In the genomic region with DNA sequence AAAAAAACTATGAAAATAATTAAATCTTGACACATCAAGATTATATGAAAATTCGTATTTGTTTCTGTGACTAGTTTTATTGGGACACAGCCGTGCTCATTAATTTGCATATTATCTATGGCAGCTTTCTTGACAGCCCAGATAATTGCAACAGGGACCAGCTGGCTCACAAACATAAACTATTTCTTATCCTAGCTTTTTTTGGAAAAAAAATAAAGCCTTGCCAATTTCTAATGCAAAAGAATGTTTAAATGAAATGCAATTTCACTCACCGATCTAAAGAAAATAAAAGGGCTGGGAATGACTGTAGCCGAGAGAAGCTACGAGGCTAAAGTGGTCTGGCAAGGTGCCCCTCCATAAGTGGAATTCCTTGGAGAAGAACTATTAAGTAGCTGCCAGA, we compare ENCODE assay signal across 39 mouse cellular contexts. TPM values are rescaled to one million over a fixed set of nuclear protein-coding genes. Genes with fewer than 3 reads are reported as not detected.
DNase-seq lines count a peak whose midpoint lies in the region; ATAC-seq and TF ChIP-seq lines count a peak whose summit lies in the region.
"Had no signal": no experiment of that assay in that cellular context is flagged by ENCODE, and none has a peak within 500 bp of the region (broad histone marks: within the 10 kb centered on the region; RNA-seq: fewer than 3 reads in every experiment).

No protein-coding gene starts in this region.

- peaks cover 11% of the 10 kb centered on the region for H3K79me2 ChIP-seq in MEL (ENCODE audit: control insufficient read depth, insufficient read depth, low read length, poor library complexity)

- H3K4me1 ChIP-seq in forebrain, postnatal 0 days (ENCODE audit: insufficient read depth), result peaks cover 14% of the 10 kb centered on the region
- H3K4me1 ChIP-seq in forebrain, embryonic 13.5 days, result peaks cover 18% of the 10 kb centered on the region
- H3K4me1 ChIP-seq in kidney, embryonic 15.5 days, result peaks cover 9% of the 10 kb centered on the region
- peaks cover 0 to under 1% of the 10 kb centered on the region in 2 experiments; a peak in 2 of 4 replicates for H3K4me1 ChIP-seq in MEL (ENCODE audit: control insufficient read depth in 1 of 2, insufficient read depth in 2 of 2, low read length in 2 of 2)

- no peaks in the 10 kb centered on the region for H3K36me3 ChIP-seq in forebrain, postnatal 0 days (ENCODE audit: insufficient read depth)
- H3K36me3 ChIP-seq in forebrain, embryonic 13.5 days (ENCODE audit: poor library complexity, severe bottlenecking), result no peaks in the 10 kb centered on the region
- H3K36me3 ChIP-seq in kidney, embryonic 15.5 days, result no peaks in the 10 kb centered on the region
- peaks cover 0 to 6% of the 10 kb centered on the region in 2 experiments; a peak in 2 of 4 replicates for H3K36me3 ChIP-seq in MEL (ENCODE audit: control insufficient read depth in 1 of 2, insufficient read depth in 2 of 2, low read length in 2 of 2)
- H3K36me3 ChIP-seq: embryonic facial prominence, embryonic 13.5 days; heart, embryonic 10.5 days; heart, embryonic 15.5 days; hindbrain, embryonic 12.5 days; intestine, embryonic 15.5 days; limb, embryonic 10.5 days; limb, embryonic 15.5 days; midbrain, embryonic 12.5 days; neural tube, embryonic 12.5 days had no signal

- H3K4me3 ChIP-seq in forebrain, postnatal 0 days (ENCODE audit: low read depth, low read length), result no peak overlapping the region
- no peak overlapping the region for H3K4me3 ChIP-seq in forebrain, embryonic 13.5 days
- H3K4me3 ChIP-seq in kidney, embryonic 15.5 days (replicated peaks), result no peak overlapping the region
- no peak overlapping the region for H3K4me3 ChIP-seq in MEL (ENCODE audit: control insufficient read depth in 1 of 2, insufficient read depth in 1 of 2, low read depth in 2 of 2, low read length in 2 of 2)
- H3K4me3 ChIP-seq: embryonic facial prominence, embryonic 13.5 days; erythroblast, embryonic 14.5 days; heart, embryonic 10.5 days; heart, embryonic 15.5 days; hindbrain, embryonic 12.5 days; intestine, embryonic 15.5 days; limb, embryonic 10.5 days; limb, embryonic 15.5 days; midbrain, embryonic 12.5 days; myocyte; neural tube, embryonic 12.5 days had no signal

- no peak overlapping the region for H3K4me2 ChIP-seq in forebrain, postnatal 0 days (ENCODE audit: low read depth)
- H3K4me2 ChIP-seq in forebrain, embryonic 13.5 days, result no peak overlapping the region
- no peak overlapping the region for H3K4me2 ChIP-seq in kidney, embryonic 15.5 days
- H3K4me2 ChIP-seq: embryonic facial prominence, embryonic 13.5 days; heart, embryonic 15.5 days; hindbrain, embryonic 12.5 days; intestine, embryonic 15.5 days; limb, embryonic 15.5 days; midbrain, embryonic 12.5 days; neural tube, embryonic 12.5 days had no signal

- H3K27me3 ChIP-seq in forebrain, postnatal 0 days (ENCODE audit: insufficient read depth, low read length), result no peaks in the 10 kb centered on the region
- H3K27me3 ChIP-seq in forebrain, embryonic 13.5 days, result no peaks in the 10 kb centered on the region
- H3K27me3 ChIP-seq in kidney, embryonic 15.5 days, result 0 out of 2 replicates have a peak, but pooled peaks cover 3% of the 10 kb centered on the region
- H3K27me3 ChIP-seq in MEL (ENCODE audit: control insufficient read depth in 1 of 2, insufficient read depth in 2 of 2, low read length in 2 of 2), result peaks cover 9% of the 10 kb centered on the region in 2 experiments
- H3K27me3 ChIP-seq: embryonic facial prominence, embryonic 13.5 days; heart, embryonic 15.5 days; hindbrain, embryonic 12.5 days; intestine, embryonic 15.5 days; neural tube, embryonic 12.5 days had no signal

- ATAC-seq in forebrain, postnatal 0 days, result no peak
- ATAC-seq in forebrain, embryonic 13.5 days, result no peak
- ATAC-seq in kidney, embryonic 15.5 days (replicated peaks; ENCODE audit: low FRiP score), result no peak
- ATAC-seq: hindbrain, postnatal 0 days; intestine, embryonic 15.5 days; Patski had no signal

- H3K9me3 ChIP-seq in forebrain, postnatal 0 days (ENCODE audit: low read length), result no peaks in the 10 kb centered on the region
- no peaks in the 10 kb centered on the region for H3K9me3 ChIP-seq in forebrain, embryonic 13.5 days (replicated peaks)
- no peaks in the 10 kb centered on the region for H3K9me3 ChIP-seq in kidney, embryonic 15.5 days (replicated peaks)
- H3K9me3 ChIP-seq in MEL (replicated peaks; ENCODE audit: insufficient read depth, low read length), result no peaks in the 10 kb centered on the region
- H3K9me3 ChIP-seq: embryonic facial prominence, embryonic 13.5 days; heart, embryonic 10.5 days; heart, embryonic 15.5 days; hindbrain, embryonic 12.5 days; intestine, embryonic 15.5 days; limb, embryonic 10.5 days; limb, embryonic 15.5 days; midbrain, embryonic 12.5 days; neural tube, embryonic 12.5 days had no signal

- no peak overlapping the region for H3K9ac ChIP-seq in forebrain, postnatal 0 days
- no peak overlapping the region for H3K9ac ChIP-seq in forebrain, embryonic 13.5 days
- no peak overlapping the region for H3K9ac ChIP-seq in kidney, embryonic 15.5 days
- H3K9ac ChIP-seq in MEL (ENCODE audit: control insufficient read depth, low read depth, low read length, poor library complexity, severe bottlenecking), result no peak overlapping the region
- H3K9ac ChIP-seq: embryonic facial prominence, embryonic 13.5 days; heart, embryonic 15.5 days; hindbrain, embryonic 12.5 days; intestine, embryonic 15.5 days; limb, embryonic 15.5 days; liver, embryonic 14.5 days; midbrain, embryonic 12.5 days; neural tube, embryonic 12.5 days had no signal

- TF ChIP-seq RAD21 in MEL (IDR thresholded peaks at IDR 0.05; ENCODE audit: low read depth, low read length), result no peak

- no peak for TF ChIP-seq EP300 in MEL (IDR thresholded peaks at IDR 0.05; ENCODE audit: low read depth in 1 of 2, low read length in 2 of 2)

- TF ChIP-seq CTCF in forebrain, postnatal 0 days (IDR thresholded peaks at IDR 0.05; ENCODE audit: low read depth), result no peak
- no peak for TF ChIP-seq CTCF in MEL (IDR thresholded peaks at IDR 0.05 in 2 of 3, conservative IDR thresholded peaks at IDR 0.05 in 1 of 3; ENCODE audit: control insufficient read depth in 1 of 3, insufficient read depth in 1 of 3, low read depth in 2 of 3, low read length in 3 of 3, poor library complexity in 1 of 3, severe bottlenecking in 1 of 3)

- H3K27ac ChIP-seq in forebrain, postnatal 0 days (ENCODE audit: low read depth, low read length), result peak overlapping the region; percentile 77; the same call in 1 of the 2 replicates
- no peak overlapping the region for H3K27ac ChIP-seq in forebrain, embryonic 13.5 days
- H3K27ac ChIP-seq in kidney, embryonic 15.5 days, result no peak overlapping the region
- H3K27ac ChIP-seq in MEL (ENCODE audit: control insufficient read depth, low read depth, low read length), result no peak overlapping the region
- H3K27ac ChIP-seq: embryonic facial prominence, embryonic 13.5 days; heart, embryonic 10.5 days; heart, embryonic 15.5 days; hindbrain, embryonic 12.5 days; hindbrain, postnatal 0 days; intestine, embryonic 15.5 days; limb, embryonic 10.5 days; limb, embryonic 15.5 days; liver, embryonic 14.5 days; midbrain, embryonic 12.5 days; neural tube, embryonic 12.5 days; stomach, postnatal 0 days had no signal

- 26% methylated on average over 5 of the region's 5 CpGs for WGBS in forebrain, postnatal 0 days
- WGBS in forebrain, embryonic 13.5 days, result 64% methylated on average over 5 of the region's 5 CpGs
- 63% methylated on average over 5 of the region's 5 CpGs for WGBS in kidney, embryonic 15.5 days

- TF ChIP-seq POLR2A in MEL (IDR thresholded peaks at IDR 0.05; ENCODE audit: control insufficient read depth in 1 of 2, insufficient read depth in 1 of 2, low read depth in 1 of 2, low read length in 2 of 2, poor library complexity in 1 of 2), result no peak

- DNase-seq in forebrain, postnatal 0 days, result peak; percentile 40
- peak; percentile 46 to 54 for DNase-seq in kidney, postnatal 4 days
- DNase-seq in 3T3-L1 (ENCODE audit: low read depth, low spot score) (peak; percentile 11), MEL (ENCODE audit: low read depth, low spot score) (no peak), liver (no peak)
- DNase-seq: adrenal gland, postnatal 10 days; cerebellum, adult 11-12 months; cerebellum, adult 9-11 months; embryo, embryonic 11 days; gastrocnemius, postnatal 14 days; heart, postnatal 36 days; kidney, adult 9 months; layer of hippocampus, adult 9-11 months; thymus, adult 2 months; thymus, postnatal 4 days had no signal

TF ChIP-seq in MEL, 35 proteins besides CTCF, POLR2A, EP300 and RAD21:
- TF ChIP-seq GATA1 (IDR thresholded peaks at IDR 0.05; ENCODE audit: low read depth, low read length), result 0 out of 2 replicates have a peak, but pooled peaks have one; percentile 13
- no peak for TF ChIP-seq MAFK (IDR thresholded peaks at IDR 0.05; ENCODE audit: borderline replicate concordance, low read depth, low read length)

RNA-seq across cellular contexts. Expression of a gene that starts 3.8 kb away (rescaled TPM):
- total RNA-seq in forebrain, postnatal 0 days (2014; rRNA removed), result 21.4 and 25.7 TPM in 2 replicates
- polyA plus RNA-seq in forebrain, postnatal 0 days (2015; fragmentation: Nextera tagmentation; extraction: Ambion mirVana), result 31.4 and 51.3 TPM in 2 replicates
- 51.5 and 52.0 TPM in 2 replicates for polyA plus RNA-seq in forebrain, embryonic 13.5 days (2015; fragmentation: Nextera tagmentation; extraction: Ambion mirVana)
- 34.0 and 36.1 TPM in 2 replicates for polyA plus RNA-seq in kidney, embryonic 15.5 days (2015; fragmentation: Nextera tagmentation; extraction: Ambion mirVana)
- 17.5 and 21.5 TPM in 2 replicates for total RNA-seq in MEL (2012; rRNA removed)
- 100 to 1,000 TPM in 1 of 2 experiments, 10 to 100 TPM in 1; 41.8 to 145 TPM for polyA plus RNA-seq in MEL (2012; ENCODE audit: insufficient read depth in 1 of 2, insufficient read length in 2 of 2, low read depth in 1 of 2, low replicate concordance in 2 of 2, missing spikeins in 1 of 2)

RNA-seq across cellular contexts. Expression of a gene that starts 38.3 kb away (rescaled TPM):
- total RNA-seq in forebrain, postnatal 0 days (2014; rRNA removed), result not detected in 2 replicates
- polyA plus RNA-seq in forebrain, postnatal 0 days (2015; fragmentation: Nextera tagmentation; extraction: Ambion mirVana), result not detected in 2 replicates
- 0.19 and 0.28 TPM in 2 replicates for polyA plus RNA-seq in forebrain, embryonic 13.5 days (2015; fragmentation: Nextera tagmentation; extraction: Ambion mirVana)
- 18.4 and 19.4 TPM in 2 replicates for polyA plus RNA-seq in kidney, embryonic 15.5 days (2015; fragmentation: Nextera tagmentation; extraction: Ambion mirVana)
- not detected in 2 replicates for total RNA-seq in MEL (2012; rRNA removed)
- polyA plus RNA-seq in MEL (2012; ENCODE audit: insufficient read depth in 1 of 2, insufficient read length in 2 of 2, low read depth in 1 of 2, low replicate concordance in 2 of 2, missing spikeins in 1 of 2), result not detected
- total RNA-seq: CH12.LX; gastrocnemius, postnatal 14 days; granulocyte monocyte progenitor cell, adult 5-6 weeks; heart, postnatal 36 days; hindbrain, postnatal 0 days; left cerebral cortex, postnatal 10 days; megakaryocyte, adult 5-6 weeks; midbrain, postnatal 0 days had no signal
- polyA plus RNA-seq: C2C12; embryonic facial prominence, embryonic 13.5 days; erythroblast, embryonic 14.5 days; hindbrain, embryonic 12.5 days; hindbrain, postnatal 0 days; limb, embryonic 10.5 days; midbrain, embryonic 12.5 days; midbrain, postnatal 0 days; myocyte; Patski; spleen, adult 2 months; thymus, adult 2 months had no signal

Comparison
In these comparisons a context has a peak if more than half of its experiments do, and no peak if none do; other contexts are left out.
1. DNase-seq: peak in forebrain, postnatal 0 days (single experiment), kidney, postnatal 4 days (2 of 2) and 3T3-L1 (single experiment); none in MEL (single experiment) and liver (single experiment).
2. RNA of a gene that starts 38.3 kb away (polyA plus RNA-seq): 18.4 to 19.4 TPM in kidney, embryonic 15.5 days; 0.19 to 0.28 TPM in forebrain, embryonic 13.5 days, not detected in forebrain, postnatal 0 days and not detected in MEL; every median in the first group is over 10 times any median in the second.